Mouse (Mus musculus): Measurements from ENCODE around the gene Cdh4.

DNA sequence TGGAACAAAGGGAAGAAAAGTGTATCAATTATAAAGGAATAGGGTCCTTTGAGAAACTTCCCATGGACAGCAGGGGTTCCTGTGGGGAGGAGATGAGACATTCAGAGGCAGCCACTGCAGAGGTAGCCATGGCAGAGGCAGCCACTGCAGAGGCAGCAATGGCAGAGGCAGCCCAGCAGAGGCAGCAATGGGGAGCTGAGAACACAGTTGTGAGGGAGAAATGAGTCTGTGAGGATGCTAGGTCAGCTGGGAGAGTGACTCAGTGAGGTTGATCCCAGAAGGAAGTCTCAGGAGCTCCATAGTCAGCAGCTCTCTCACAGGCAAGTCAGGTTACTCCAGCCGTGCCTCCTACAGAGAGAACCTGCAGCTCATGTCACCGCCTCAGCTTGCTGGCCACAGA is 266.9 kb downstream of the Cdh4 start:
- TF ChIP-seq CTCF (IDR thresholded peaks at IDR 0.05; ENCODE audit: control insufficient read depth, insufficient read depth, low read length): no peak
- no peak for TF ChIP-seq POLR2A (IDR thresholded peaks at IDR 0.05; ENCODE audit: borderline replicate concordance, control insufficient read depth, low read depth, low read length)
